In genomic region chr12:46817211-46817803, GRCm38 (mm10) we compare ENCODE assay signal across 8 mouse cellular contexts. TPM values are rescaled to one million over a fixed set of nuclear protein-coding genes. Genes with fewer than 3 reads are reported as not detected.
A peak's percentile ranks its signal among the peaks of the same experiment; 100 is the strongest.
DNase-seq lines count a peak whose midpoint lies in the region; ATAC-seq and TF ChIP-seq lines count a peak whose summit lies in the region.

No protein-coding gene starts in this region.

- DNase-seq in A20 (ENCODE audit: low read depth, low spot score) (peak; percentile 7), MEL (ENCODE audit: low read depth, low spot score) (peak; percentile 44)
- DNase-seq in forebrain, postnatal 0 days: peak; percentile 60
- no peak for DNase-seq in liver, embryonic 13.5 days
- DNase-seq in ovary, postnatal 36 days (ENCODE audit: low spot score): no peak
- DNase-seq in spleen, postnatal 10 days (ENCODE audit: low spot score in 2 of 2): no peak
- no peak for DNase-seq in spleen, postnatal 14 days (ENCODE audit: low spot score in 2 of 2)

- H3K27me3 ChIP-seq in MEL (ENCODE audit: control insufficient read depth in 1 of 2, insufficient read depth in 2 of 2, low read length in 2 of 2): no peaks in the 10 kb centered on the region
- no peaks in the 10 kb centered on the region for H3K27me3 ChIP-seq in forebrain, postnatal 0 days (ENCODE audit: insufficient read depth, low read length)
- peaks cover 54% of the 10 kb centered on the region for H3K27me3 ChIP-seq in liver, embryonic 13.5 days
- H3K27me3 ChIP-seq in stomach, embryonic 16.5 days (ENCODE audit: control insufficient read depth, insufficient read depth, low read length): no peaks in the 10 kb centered on the region; the same call in 1 of the 2 replicates

- no peak for TF ChIP-seq EP300 in MEL (IDR thresholded peaks at IDR 0.05; ENCODE audit: low read depth in 1 of 2, low read length in 2 of 2)

- peak overlapping the region; percentile 97 for H3K9ac ChIP-seq in MEL (ENCODE audit: control insufficient read depth, low read depth, low read length, poor library complexity, severe bottlenecking)
- H3K9ac ChIP-seq in forebrain, postnatal 0 days: peak overlapping the region; percentile 92
- no peak overlapping the region for H3K9ac ChIP-seq in liver, embryonic 13.5 days
- no peak overlapping the region for H3K9ac ChIP-seq in stomach, embryonic 16.5 days (ENCODE audit: low read length)

- TF ChIP-seq RAD21 in MEL (IDR thresholded peaks at IDR 0.05; ENCODE audit: low read depth, low read length): no peak

- peak overlapping the region; percentile 65 for H3K4me2 ChIP-seq in forebrain, postnatal 0 days (ENCODE audit: low read depth)
- peak overlapping the region; percentile 86 for H3K4me2 ChIP-seq in liver, embryonic 13.5 days
- H3K4me2 ChIP-seq in stomach, embryonic 16.5 days (ENCODE audit: low read depth, low read length): peak overlapping the region; percentile 92

- 3% methylated on average over 14 of the region's 14 CpGs for WGBS in forebrain, postnatal 0 days
- 20% methylated on average over 14 of the region's 14 CpGs for WGBS in liver, embryonic 13.5 days (ENCODE audit: insufficient replicate concordance)
- WGBS in stomach, embryonic 16.5 days: 15% methylated on average over 14 of the region's 14 CpGs

- ATAC-seq in forebrain, postnatal 0 days: no peak
- ATAC-seq in liver, embryonic 13.5 days (ENCODE audit: low read depth): no peak
- ATAC-seq in stomach, embryonic 16.5 days (ENCODE audit: insufficient read depth, low FRiP score): no peak

- peaks cover 0 to 7% of the 10 kb centered on the region in 2 experiments; a peak in 2 of 4 replicates for H3K36me3 ChIP-seq in MEL (ENCODE audit: control insufficient read depth in 1 of 2, insufficient read depth in 2 of 2, low read length in 2 of 2)
- no peaks in the 10 kb centered on the region for H3K36me3 ChIP-seq in forebrain, postnatal 0 days (ENCODE audit: insufficient read depth)
- H3K36me3 ChIP-seq in liver, embryonic 13.5 days: no peaks in the 10 kb centered on the region
- H3K36me3 ChIP-seq in stomach, embryonic 16.5 days (ENCODE audit: control insufficient read depth, insufficient read depth, low read length): no peaks in the 10 kb centered on the region

- peak overlapping the region; percentile 76 for H3K27ac ChIP-seq in MEL (ENCODE audit: control insufficient read depth, low read depth, low read length)
- peak overlapping the region; percentile 93 for H3K27ac ChIP-seq in forebrain, postnatal 0 days (ENCODE audit: low read depth, low read length)
- no peak overlapping the region for H3K27ac ChIP-seq in liver, embryonic 13.5 days
- no peak overlapping the region for H3K27ac ChIP-seq in stomach, embryonic 16.5 days (ENCODE audit: low read length)

- peak overlapping the region; percentile 90 to 94 for H3K4me3 ChIP-seq in MEL (ENCODE audit: control insufficient read depth in 1 of 2, insufficient read depth in 1 of 2, low read depth in 2 of 2, low read length in 2 of 2)
- H3K4me3 ChIP-seq in forebrain, postnatal 0 days (ENCODE audit: low read depth, low read length): peak overlapping the region; percentile 91
- peak overlapping the region; percentile 70; the same call in 1 of the 2 replicates for H3K4me3 ChIP-seq in liver, embryonic 13.5 days (replicated peaks)
- H3K4me3 ChIP-seq in stomach, embryonic 16.5 days (replicated peaks; ENCODE audit: low read length): peak overlapping the region; percentile 74

- no peaks in the 10 kb centered on the region for H3K4me1 ChIP-seq in MEL (ENCODE audit: control insufficient read depth in 1 of 2, insufficient read depth in 2 of 2, low read length in 2 of 2)
- H3K4me1 ChIP-seq in forebrain, postnatal 0 days (ENCODE audit: insufficient read depth): peaks cover 4% of the 10 kb centered on the region; the same call in 1 of the 2 replicates
- peaks cover 11% of the 10 kb centered on the region for H3K4me1 ChIP-seq in liver, embryonic 13.5 days (replicated peaks)
- H3K4me1 ChIP-seq in stomach, embryonic 16.5 days (ENCODE audit: control insufficient read depth, insufficient read depth, low read length): no peaks in the 10 kb centered on the region

- no peak for TF ChIP-seq CTCF in MEL (IDR thresholded peaks at IDR 0.05 in 2 of 3, conservative IDR thresholded peaks at IDR 0.05 in 1 of 3; ENCODE audit: control insufficient read depth in 1 of 3, insufficient read depth in 1 of 3, low read depth in 2 of 3, low read length in 3 of 3, poor library complexity in 1 of 3, severe bottlenecking in 1 of 3)
- TF ChIP-seq CTCF in forebrain, postnatal 0 days (IDR thresholded peaks at IDR 0.05; ENCODE audit: low read depth): no peak

- no peak for TF ChIP-seq POLR2A in MEL (IDR thresholded peaks at IDR 0.05; ENCODE audit: control insufficient read depth in 1 of 2, insufficient read depth in 1 of 2, low read depth in 1 of 2, low read length in 2 of 2, poor library complexity in 1 of 2)

- H3K9me3 ChIP-seq in MEL (replicated peaks; ENCODE audit: insufficient read depth, low read length): no peaks in the 10 kb centered on the region
- no peaks in the 10 kb centered on the region for H3K9me3 ChIP-seq in forebrain, postnatal 0 days (ENCODE audit: low read length)
- no peaks in the 10 kb centered on the region for H3K9me3 ChIP-seq in liver, embryonic 13.5 days (replicated peaks)
- H3K9me3 ChIP-seq in stomach, embryonic 16.5 days (replicated peaks; ENCODE audit: control insufficient read depth, low read length): no peaks in the 10 kb centered on the region

- peaks cover 9% of the 10 kb centered on the region; the same call in 1 of the 2 replicates for H3K79me2 ChIP-seq in MEL (ENCODE audit: control insufficient read depth, insufficient read depth, low read length, poor library complexity)

TF ChIP-seq in MEL, 35 proteins besides CTCF, POLR2A, EP300 and RAD21:
- no peak for TF ChIP-seq MAZ (IDR thresholded peaks at IDR 0.05; ENCODE audit: low read depth, low read length)
- no peak for TF ChIP-seq POLR2AphosphoS5 (IDR thresholded peaks at IDR 0.05; ENCODE audit: borderline replicate concordance, low read depth, low read length)
- TF ChIP-seq JUND (IDR thresholded peaks at IDR 0.05; ENCODE audit: low read depth, low read length): no peak
- TF ChIP-seq GATA1 (IDR thresholded peaks at IDR 0.05; ENCODE audit: low read depth, low read length): no peak
- TF ChIP-seq ETS1 (IDR thresholded peaks at IDR 0.05; ENCODE audit: low read depth, low read length): no peak
- TF ChIP-seq MAFK (IDR thresholded peaks at IDR 0.05; ENCODE audit: borderline replicate concordance, low read depth, low read length): no peak
- TF ChIP-seq ZMIZ1 (IDR thresholded peaks at IDR 0.05; ENCODE audit: low read depth, low read length): no peak
- no peak for TF ChIP-seq CHD1 (IDR thresholded peaks at IDR 0.05; ENCODE audit: low read depth, low read length)
- TF ChIP-seq MEF2A (IDR thresholded peaks at IDR 0.05; ENCODE audit: extremely low read depth, insufficient replicate concordance, low read depth, low read length, poor library complexity, severe bottlenecking): no peak
- no peak for TF ChIP-seq TAL1 (IDR thresholded peaks at IDR 0.05; ENCODE audit: low read length)
- TF ChIP-seq NELFE (IDR thresholded peaks at IDR 0.05; ENCODE audit: low read depth, low read length): no peak
- TF ChIP-seq BHLHE40 (IDR thresholded peaks at IDR 0.05; ENCODE audit: borderline replicate concordance, low read depth, low read length): no peak
- TF ChIP-seq UBTF (IDR thresholded peaks at IDR 0.05; ENCODE audit: borderline replicate concordance, insufficient read depth, low read depth, low read length): no peak
- no peak for TF ChIP-seq E2F4 (IDR thresholded peaks at IDR 0.05; ENCODE audit: borderline replicate concordance, low read depth, low read length)
- no peak for TF ChIP-seq ZKSCAN1 (IDR thresholded peaks at IDR 0.05; ENCODE audit: low read depth, low read length)
- TF ChIP-seq POLR2AphosphoS2 (IDR thresholded peaks at IDR 0.05; ENCODE audit: low read length): no peak
- no peak for TF ChIP-seq ZNF384 (IDR thresholded peaks at IDR 0.05; ENCODE audit: low read depth, low read length)
- no peak for TF ChIP-seq USF1 (IDR thresholded peaks at IDR 0.05; ENCODE audit: low read depth, low read length)
TF ChIP-seq in MEL: peak in this region for 0.

RNA-seq across cellular contexts. Expression of gene Nova1, which starts 1.4 kb away (rescaled TPM):
- 0.42 and 0.46 TPM in 2 replicates for total RNA-seq in MEL (2012; rRNA removed)
- polyA plus RNA-seq in MEL (2012; ENCODE audit: insufficient read depth in 1 of 2, insufficient read length in 2 of 2, low read depth in 1 of 2, low replicate concordance in 2 of 2, missing spikeins in 1 of 2): 1 to 10 TPM in 1 of 2 experiments, not detected in 1; 2.3 TPM
- total RNA-seq in forebrain, postnatal 0 days (2014; rRNA removed): 31.2 and 63.7 TPM in 2 replicates
- polyA plus RNA-seq in forebrain, postnatal 0 days (2015; fragmentation: Nextera tagmentation; extraction: Ambion mirVana): 13.9 and 20.8 TPM in 2 replicates
- polyA plus RNA-seq in liver, embryonic 13.5 days (2015; fragmentation: Nextera tagmentation; extraction: Ambion mirVana): 0.10 and 0.15 TPM in 2 replicates
- polyA plus RNA-seq in stomach, embryonic 16.5 days (2015; fragmentation: Nextera tagmentation; extraction: Ambion mirVana): 1.0 and 1.2 TPM in 2 replicates

Comparison
In these comparisons a context has a peak if more than half of its experiments do, and no peak if none do; other contexts are left out.
1. DNase-seq: peak in A20 (single experiment), MEL (single experiment) and forebrain, postnatal 0 days (single experiment); none in liver, embryonic 13.5 days (single experiment), ovary, postnatal 36 days (single experiment), spleen, postnatal 10 days (0 of 2) and spleen, postnatal 14 days (0 of 2).
2. H3K27ac ChIP-seq: peak in MEL (single experiment) and forebrain, postnatal 0 days (single experiment); none in liver, embryonic 13.5 days (single experiment) and stomach, embryonic 16.5 days (single experiment).
3. H3K9ac ChIP-seq: peak in MEL (single experiment) and forebrain, postnatal 0 days (single experiment); none in liver, embryonic 13.5 days (single experiment) and stomach, embryonic 16.5 days (single experiment).
4. Peak in every context shown above with its lines, with median percentiles within 50 percentile points of each other: H3K4me3 ChIP-seq and H3K4me2 ChIP-seq.